Mouse (Mus musculus): ENCODE results near the gene Usp2. TPM values are rescaled to one million over a fixed set of nuclear protein-coding genes. Genes with fewer than 3 reads are reported as not detected.

Gene Usp2
- 10.8 and 16.6 TPM in 2 replicates for polyA plus RNA-seq (2015; fragmentation: Nextera tagmentation; extraction: Ambion mirVana)

DNA sequence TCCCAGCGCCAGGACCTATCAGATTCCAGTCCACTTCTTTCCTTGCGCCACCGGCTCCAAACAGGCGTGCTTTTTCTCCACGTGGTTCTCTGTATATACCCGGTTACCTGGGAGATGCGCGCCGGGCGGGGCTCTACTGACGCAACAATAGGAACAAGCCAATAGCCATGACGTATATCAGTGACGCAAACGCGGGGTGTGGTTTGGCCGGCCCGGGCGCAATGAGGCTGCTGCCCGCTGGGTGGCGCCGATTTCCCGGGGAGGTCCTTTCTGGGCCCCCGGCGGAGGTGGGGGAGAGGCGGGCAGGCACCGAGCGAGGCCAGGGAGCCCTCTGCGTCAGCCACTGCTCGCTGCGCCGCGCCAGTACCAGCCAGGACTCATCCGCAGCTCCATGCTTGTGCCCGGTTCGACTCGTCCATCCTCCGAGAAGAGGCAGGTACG is at the start of gene Usp2:
Usp2 (plus strand) TSS at position 237 of the 441 bp plus-strand sequence.
- Histone ChIP-seq H3K36me3 (no peaks in the 10 kb centered on the region), H3K9me3 (no peaks in the 10 kb centered on the region), H3K9ac (peak within 1 kb of the TSS; percentile 39), H3K27ac (no peak within 1 kb of the TSS), H3K27me3 (replicated peaks) (no peaks in the 10 kb centered on the region), H3K4me1 (replicated peaks) (peaks cover 16% of the 10 kb centered on the region), H3K4me2 (replicated peaks) (peak within 1 kb of the TSS; percentile 94), H3K4me3 (replicated peaks) (peak within 1 kb of the TSS; percentile 48)
- ATAC-seq: peak; percentile 98
- under 1% methylated on average over 38 of the region's 38 CpGs for WGBS

DNA sequence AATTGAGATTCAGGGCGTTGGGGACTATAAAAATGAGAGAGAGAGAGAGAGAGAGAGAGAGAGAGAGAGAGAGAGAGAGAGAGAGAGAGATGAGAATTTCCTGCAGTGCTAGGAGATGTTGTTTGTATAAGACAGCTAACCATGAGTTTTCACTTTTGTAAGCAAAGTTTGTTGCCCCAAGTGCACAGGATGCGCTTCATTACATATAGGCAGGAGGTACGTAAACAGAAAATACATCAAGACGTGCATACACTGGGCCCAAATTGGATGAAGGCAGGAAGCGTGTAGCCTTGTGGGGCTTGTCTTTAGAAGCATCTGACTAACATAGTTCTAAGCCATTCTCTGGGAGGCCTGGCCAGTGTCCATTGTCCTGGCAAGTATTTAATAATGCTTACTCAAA is 49.0 kb upstream of the Usp2 start:
- 59% methylated on average over 5 of the region's 5 CpGs for WGBS

DNA sequence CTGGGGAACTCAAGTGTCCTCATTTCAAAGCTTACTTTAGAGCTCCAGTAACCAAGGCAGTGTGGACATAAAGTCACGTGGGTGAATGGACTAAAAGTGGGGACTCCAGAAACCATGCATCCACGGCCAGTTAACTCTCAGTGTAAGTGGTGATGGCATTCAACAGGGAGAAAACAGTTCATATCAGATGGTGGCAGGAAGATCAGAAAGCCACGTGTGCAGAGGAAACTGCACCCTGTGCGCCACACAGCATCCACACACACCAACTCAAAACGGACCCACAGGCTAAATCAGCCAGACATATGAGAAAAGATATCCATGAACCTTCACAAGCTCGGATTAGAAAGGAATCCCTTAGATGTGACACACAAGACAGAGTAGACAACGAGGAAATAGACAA is 46.8 kb upstream of the Usp2 start:
- Histone ChIP-seq H3K4me1 (replicated peaks) (no peaks in the 10 kb centered on the region), H3K9me3 (no peaks in the 10 kb centered on the region)
- no peak for ATAC-seq

More for the DNA sequence above, 49.0 kb upstream of the Usp2 start:
- H3K27me3 ChIP-seq (replicated peaks): no peaks in the 10 kb centered on the region
- H3K4me3 ChIP-seq (replicated peaks): no peak overlapping the region
- no peak overlapping the region for H3K4me2 ChIP-seq (replicated peaks)
- H3K27ac ChIP-seq: no peak overlapping the region
- no peak for ATAC-seq
- 0 out of 2 replicates have a peak, but pooled peaks cover 5% of the 10 kb centered on the region for H3K4me1 ChIP-seq (replicated peaks)
- H3K9ac ChIP-seq: no peak overlapping the region
- no peaks in the 10 kb centered on the region for H3K9me3 ChIP-seq
- no peaks in the 10 kb centered on the region for H3K36me3 ChIP-seq

DNA sequence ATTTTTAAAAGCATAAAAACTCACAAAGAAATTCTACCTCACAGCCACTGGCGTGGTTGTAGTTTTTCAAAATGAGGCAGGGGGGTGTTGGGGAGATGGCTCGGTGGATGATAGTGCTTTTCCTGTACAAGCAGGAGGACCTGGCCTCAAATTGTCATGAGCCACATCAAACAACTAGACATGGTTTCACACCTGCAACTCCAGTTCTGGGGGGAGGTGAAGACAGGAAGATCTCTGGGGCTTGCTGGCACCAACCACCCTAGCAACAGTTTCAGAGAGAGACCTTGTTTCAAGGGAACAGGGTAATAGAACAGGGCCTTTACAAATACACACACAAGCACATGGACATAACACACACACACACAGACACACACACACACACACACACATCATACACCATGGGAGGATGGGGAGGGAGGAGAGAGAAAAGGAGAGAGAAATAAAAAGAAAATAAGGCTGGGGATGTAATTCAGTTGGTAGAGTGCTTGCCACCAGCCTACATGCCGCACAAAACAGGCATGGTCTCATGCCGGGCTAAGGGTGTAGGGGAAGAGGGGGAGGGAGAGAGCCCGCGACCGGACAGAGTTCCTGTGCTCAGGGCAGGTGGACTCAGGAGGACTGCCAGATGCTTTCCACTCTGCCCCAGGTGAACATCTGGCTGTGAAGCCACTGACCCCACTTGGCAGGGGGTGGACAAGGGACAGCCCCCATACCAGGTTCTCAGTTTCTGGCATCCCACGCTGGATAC is 44.5 kb upstream of the Usp2 start:
- Histone ChIP-seq H3K9me3 (no peaks in the 10 kb centered on the region), H3K4me2 (replicated peaks) (no peak overlapping the region), H3K9ac (no peak overlapping the region), H3K4me1 (replicated peaks) (no peaks in the 10 kb centered on the region), H3K27me3 (replicated peaks) (no peaks in the 10 kb centered on the region), H3K4me3 (replicated peaks) (no peak overlapping the region), H3K27ac (no peak overlapping the region), H3K36me3 (no peaks in the 10 kb centered on the region)
- 68% methylated on average over 8 of the region's 8 CpGs for WGBS
- ATAC-seq: no peak

More for the DNA sequence above, 46.8 kb upstream of the Usp2 start:
- 75% methylated on average over 7 of the region's 7 CpGs for WGBS
- no peaks in the 10 kb centered on the region for H3K27me3 ChIP-seq (replicated peaks)
- H3K4me3 ChIP-seq (replicated peaks): no peak overlapping the region
- no peaks in the 10 kb centered on the region for H3K36me3 ChIP-seq
- no peak overlapping the region for H3K27ac ChIP-seq
- H3K4me2 ChIP-seq (replicated peaks): no peak overlapping the region
- H3K9ac ChIP-seq: no peak overlapping the region

DNA sequence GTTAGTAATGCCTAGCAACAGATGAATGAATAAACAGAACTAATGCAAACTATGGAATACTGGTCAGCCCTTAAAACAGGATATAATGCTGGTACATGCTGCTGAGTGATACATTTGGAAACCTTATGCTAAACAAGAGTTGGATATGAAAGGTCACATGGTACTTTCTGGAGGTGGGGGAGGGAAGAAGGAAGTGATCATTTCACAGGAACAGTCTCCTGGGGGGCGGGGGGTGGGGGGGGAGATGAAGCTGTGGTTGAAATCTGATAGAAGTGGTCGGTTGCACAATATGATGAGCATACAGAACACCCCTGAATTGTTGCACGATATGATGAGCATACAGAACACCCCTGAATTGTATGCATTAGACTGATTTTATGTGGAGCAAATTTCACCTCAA is 42.7 kb upstream of the Usp2 start:
- Histone ChIP-seq H3K4me1 (replicated peaks) (no peaks in the 10 kb centered on the region), H3K9me3 (no peaks in the 10 kb centered on the region), H3K4me2 (replicated peaks) (no peak overlapping the region), H3K27me3 (replicated peaks) (no peaks in the 10 kb centered on the region), H3K4me3 (replicated peaks) (no peak overlapping the region), H3K36me3 (no peaks in the 10 kb centered on the region), H3K9ac (no peak overlapping the region), H3K27ac (no peak overlapping the region)
- ATAC-seq: no peak
- 82% methylated on average over 3 of the region's 3 CpGs for WGBS

DNA sequence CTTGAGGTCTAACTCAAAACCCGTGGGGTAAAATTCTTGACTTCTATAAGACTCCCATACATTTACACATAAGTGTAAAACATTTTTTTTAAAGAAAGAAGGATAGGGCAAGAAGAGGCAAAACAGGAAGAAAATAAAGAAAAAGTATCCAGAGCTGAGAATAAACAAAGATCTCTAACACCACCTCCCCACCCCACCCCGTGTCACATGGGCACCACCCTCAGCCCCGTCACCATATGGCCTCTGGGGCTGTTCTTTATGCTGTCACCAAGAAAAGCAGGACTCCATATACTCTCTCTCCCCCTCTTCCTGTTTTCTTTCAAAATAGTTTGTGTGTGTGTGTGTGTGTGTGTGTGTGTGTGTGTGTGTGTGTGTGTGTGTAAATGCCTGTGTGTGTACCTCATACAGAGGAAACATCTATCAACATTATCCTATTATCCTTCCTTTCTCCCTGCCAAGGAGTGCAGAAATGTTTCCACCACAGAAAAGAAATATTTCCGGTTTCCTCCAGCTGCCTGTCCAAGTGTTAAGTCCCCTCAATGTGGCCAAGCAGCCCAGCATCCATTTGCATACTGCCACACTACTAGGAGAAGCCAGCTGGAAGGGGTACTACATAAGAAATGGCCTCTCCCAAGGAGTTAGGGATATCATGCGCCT is 37.1 kb upstream of the Usp2 start:
- Histone ChIP-seq H3K4me2 (replicated peaks) (no peak overlapping the region), H3K4me3 (replicated peaks) (no peak overlapping the region), H3K9ac (no peak overlapping the region), H3K27ac (no peak overlapping the region), H3K4me1 (replicated peaks) (no peaks in the 10 kb centered on the region), H3K9me3 (no peaks in the 10 kb centered on the region), H3K27me3 (replicated peaks) (no peaks in the 10 kb centered on the region), H3K36me3 (no peaks in the 10 kb centered on the region)
- 44% methylated on average over 5 of the region's 5 CpGs for WGBS
- ATAC-seq: no peak

DNA sequence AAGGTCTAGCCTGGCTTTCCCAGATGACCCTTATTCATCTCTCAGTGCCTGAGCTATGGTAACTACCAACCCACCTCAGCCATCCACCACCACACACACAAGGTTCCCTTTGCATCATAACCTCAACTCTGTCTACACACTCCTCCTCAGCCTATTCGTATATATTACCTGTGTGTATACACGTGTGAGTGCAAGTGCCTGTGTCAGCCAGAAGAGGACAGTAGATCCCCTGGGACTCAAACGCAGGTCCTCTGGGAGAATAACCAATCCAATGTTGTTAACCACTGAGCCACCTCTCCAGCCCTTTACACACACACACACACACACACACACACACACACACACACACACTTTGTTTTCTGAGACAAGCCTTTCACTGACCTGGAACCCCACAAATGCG is 36.2 kb upstream of the Usp2 start:
- Histone ChIP-seq H3K4me2 (replicated peaks) (no peak overlapping the region), H3K4me3 (replicated peaks) (no peak overlapping the region), H3K4me1 (replicated peaks) (no peaks in the 10 kb centered on the region), H3K36me3 (no peaks in the 10 kb centered on the region), H3K27me3 (replicated peaks) (no peaks in the 10 kb centered on the region), H3K27ac (no peak overlapping the region), H3K9me3 (no peaks in the 10 kb centered on the region), H3K9ac (no peak overlapping the region)
- no peak for ATAC-seq
- whole genome bisulfite sequencing: 88% methylated on average over 4 of the region's 4 CpGs

DNA sequence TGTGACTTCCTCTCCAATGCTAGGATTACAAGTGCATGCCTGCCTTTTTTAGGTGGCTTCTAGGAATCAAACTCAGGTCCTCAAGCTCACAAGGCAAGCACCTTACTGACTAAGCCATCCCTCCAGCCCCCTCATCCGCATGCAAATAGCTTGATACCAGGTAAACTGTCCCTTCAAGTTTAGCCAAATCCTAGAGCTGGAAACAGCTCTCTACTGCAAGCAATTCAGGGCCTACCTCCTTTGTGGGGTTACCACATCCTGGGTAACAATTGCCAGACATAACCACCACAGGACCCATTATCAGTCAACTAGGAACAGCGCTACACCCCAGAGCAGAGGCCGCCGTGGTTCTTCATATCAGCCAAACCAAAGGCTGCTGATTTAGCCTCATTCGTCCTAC is 35.7 kb upstream of the Usp2 start:
- ATAC-seq: no peak
- no peaks in the 10 kb centered on the region for H3K9me3 ChIP-seq
- H3K4me2 ChIP-seq (replicated peaks): no peak overlapping the region
- 81% methylated on average over 5 of the region's 5 CpGs for WGBS
- no peaks in the 10 kb centered on the region for H3K36me3 ChIP-seq
- H3K27me3 ChIP-seq (replicated peaks): no peaks in the 10 kb centered on the region
- no peak overlapping the region for H3K4me3 ChIP-seq (replicated peaks)
- no peaks in the 10 kb centered on the region for H3K4me1 ChIP-seq (replicated peaks)
- H3K27ac ChIP-seq: no peak overlapping the region
- no peak overlapping the region for H3K9ac ChIP-seq

DNA sequence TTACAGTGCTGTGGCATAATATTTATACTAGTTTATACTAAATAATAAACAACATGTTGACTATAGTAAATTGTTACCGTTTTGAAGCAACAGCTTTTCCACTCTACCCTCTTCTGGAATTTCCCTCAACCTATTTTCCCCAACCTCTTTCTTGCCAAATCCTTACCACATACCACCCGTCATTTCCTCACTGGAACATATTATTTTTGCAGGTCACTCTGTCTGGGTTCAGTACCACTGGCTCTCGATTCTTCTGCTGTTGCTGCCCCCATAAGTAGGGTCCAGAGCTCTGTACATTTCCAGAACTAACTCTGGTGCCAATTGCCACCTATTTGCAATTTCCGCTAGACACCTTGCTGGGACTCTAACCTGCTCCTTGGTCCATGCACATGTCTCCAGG is 34.9 kb upstream of the Usp2 start:
- Histone ChIP-seq H3K4me2 (replicated peaks) (no peak overlapping the region), H3K4me3 (replicated peaks) (no peak overlapping the region), H3K27ac (no peak overlapping the region), H3K9me3 (no peaks in the 10 kb centered on the region), H3K27me3 (replicated peaks) (no peaks in the 10 kb centered on the region), H3K36me3 (no peaks in the 10 kb centered on the region), H3K9ac (no peak overlapping the region), H3K4me1 (replicated peaks) (no peaks in the 10 kb centered on the region)
- 63% methylated on average over 4 of the region's 4 CpGs for WGBS
- ATAC-seq: no peak

DNA sequence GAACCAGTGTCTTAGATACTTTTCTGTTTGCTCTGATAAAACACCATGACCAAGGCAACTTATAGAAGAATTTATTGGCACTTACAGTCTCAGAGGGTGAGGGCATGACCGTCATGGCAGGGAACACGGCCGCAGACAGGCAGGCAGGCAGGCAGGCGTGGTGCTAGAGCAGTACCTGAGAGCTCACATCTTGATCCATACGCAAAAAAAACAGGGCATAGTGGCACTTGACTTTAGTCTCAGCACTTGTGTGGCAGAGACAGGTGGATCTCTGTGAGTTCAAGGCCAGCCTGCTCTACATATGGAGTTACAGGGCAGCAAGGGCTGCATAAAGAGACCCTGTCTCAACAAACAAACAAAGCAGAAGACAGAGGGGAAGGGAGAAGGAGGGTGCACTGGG is 33.5 kb upstream of the Usp2 start:
- Histone ChIP-seq H3K27me3 (replicated peaks) (no peaks in the 10 kb centered on the region), H3K27ac (no peak overlapping the region), H3K4me3 (replicated peaks) (no peak overlapping the region), H3K9ac (no peak overlapping the region), H3K4me2 (replicated peaks) (no peak overlapping the region), H3K4me1 (replicated peaks) (no peaks in the 10 kb centered on the region), H3K9me3 (no peaks in the 10 kb centered on the region), H3K36me3 (no peaks in the 10 kb centered on the region)
- WGBS: 90% methylated on average over 5 of the region's 5 CpGs
- ATAC-seq: no peak

DNA sequence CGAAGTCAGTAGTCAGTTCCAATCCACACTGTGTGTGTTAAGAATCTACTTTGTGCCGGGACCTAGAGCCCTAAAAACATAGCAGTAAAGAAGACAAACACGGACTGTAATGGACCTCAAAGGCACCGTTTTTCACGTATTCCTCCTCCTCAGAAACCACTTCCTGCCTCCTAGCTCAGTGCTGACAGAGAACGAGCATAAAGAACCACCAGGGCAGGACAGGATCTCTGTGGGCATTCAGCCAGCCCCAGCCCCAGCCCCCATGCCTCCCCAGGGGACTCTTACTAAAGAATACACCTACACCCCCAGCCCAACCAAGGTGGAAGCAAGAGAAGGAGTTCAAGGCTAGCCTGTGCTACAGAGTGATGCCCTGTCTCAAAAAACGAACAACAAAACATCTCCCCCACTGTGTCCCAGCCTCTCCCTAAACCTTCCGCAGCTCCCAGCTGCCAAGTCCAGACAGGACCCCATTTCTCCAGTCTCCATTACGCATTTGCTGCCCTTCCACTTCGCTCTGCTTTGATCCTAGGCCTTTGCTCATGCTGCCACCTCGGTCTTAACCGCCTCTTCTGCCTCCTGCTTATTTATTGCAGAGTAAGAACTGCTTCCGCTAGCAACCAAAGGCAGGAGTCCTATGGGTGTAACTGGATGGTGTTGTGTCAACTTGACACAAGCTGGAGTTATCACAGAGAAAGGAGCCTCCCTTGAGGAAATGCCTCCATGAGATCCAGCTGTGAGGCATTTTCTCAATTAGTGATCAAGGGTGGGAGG is 32.7 kb upstream of the Usp2 start:
- WGBS: 62% methylated on average over 13 of the region's 13 CpGs
- H3K9me3 ChIP-seq: no peaks in the 10 kb centered on the region
- no peak overlapping the region for H3K9ac ChIP-seq
- no peak overlapping the region for H3K27ac ChIP-seq
- no peak overlapping the region for H3K4me3 ChIP-seq (replicated peaks)
- no peak overlapping the region for H3K4me2 ChIP-seq (replicated peaks)
- H3K4me1 ChIP-seq (replicated peaks): no peaks in the 10 kb centered on the region
- ATAC-seq: no peak
- no peaks in the 10 kb centered on the region for H3K27me3 ChIP-seq (replicated peaks)
- H3K36me3 ChIP-seq: no peaks in the 10 kb centered on the region

DNA sequence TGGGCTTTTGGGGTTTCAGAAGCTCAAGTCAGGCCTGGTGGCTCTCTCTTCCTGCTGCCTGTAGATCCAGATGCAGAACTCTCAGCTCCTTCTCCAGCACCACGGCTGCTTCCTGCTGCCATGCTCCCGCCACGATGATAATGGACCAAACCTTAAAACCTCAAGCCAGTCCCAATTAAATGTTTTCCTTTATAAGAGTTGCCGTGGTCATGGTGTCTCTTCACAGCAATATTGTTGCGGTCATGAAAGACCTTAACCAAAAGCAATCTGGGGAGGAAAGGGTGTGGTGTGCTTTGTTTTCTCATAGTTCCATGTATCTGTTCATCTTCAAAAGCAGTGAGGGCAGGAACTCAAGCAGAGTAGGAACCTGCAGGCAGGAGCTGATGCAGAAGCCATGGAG is 29.7 kb upstream of the Usp2 start:
- Histone ChIP-seq H3K27me3 (replicated peaks) (peaks cover 1% of the 10 kb centered on the region; the same call in 1 of the 2 replicates), H3K4me1 (replicated peaks) (no peaks in the 10 kb centered on the region), H3K27ac (no peak overlapping the region), H3K4me3 (replicated peaks) (no peak overlapping the region), H3K36me3 (no peaks in the 10 kb centered on the region), H3K9me3 (no peaks in the 10 kb centered on the region), H3K9ac (no peak overlapping the region), H3K4me2 (replicated peaks) (no peak overlapping the region)
- no peak for ATAC-seq
- 93% methylated on average over 5 of the region's 5 CpGs for WGBS
